Mouse (Mus musculus): ENCODE measurements around the gene Kri1. TPM values are rescaled to one million over a fixed set of nuclear protein-coding genes. Genes with fewer than 3 reads are reported as not detected.
"Not testable (repeated sequence)": the region's sequence is repeated elsewhere in the genome, so short reads cannot be mapped to it uniquely, and the experiment has no call there.

Kri1 gene
- polyA plus RNA-seq, 2 experiments, result 13.7 to 43.2 TPM

GRCm38 (mm10) chr9:21327569-21327968 lies 39.8 kb upstream of the Kri1 start:
- 64% methylated on average over 3 of the region's 3 CpGs for WGBS
- no peak for DNase-seq (ENCODE audit: low spot score)
- H3K27me3 ChIP-seq (ENCODE audit: control insufficient read depth, insufficient read depth, low read length), result no peaks in the 10 kb centered on the region
- H3K9me3 ChIP-seq (ENCODE audit: control insufficient read depth, low read length), result no peaks in the 10 kb centered on the region; the same call in 1 of the 2 replicates
- no peak for TF ChIP-seq POLR2A (IDR thresholded peaks at IDR 0.05; ENCODE audit: borderline replicate concordance, extremely low read depth, insufficient read depth, insufficient read length)
- no peak overlapping the region for H3K9ac ChIP-seq (ENCODE audit: low read depth, low read length, severe bottlenecking)
- no peak overlapping the region for H3K4me3 ChIP-seq (replicated peaks; ENCODE audit: low read length)
- peaks cover 2% of the 10 kb centered on the region; the same call in 1 of the 2 replicates for H3K4me1 ChIP-seq (ENCODE audit: control insufficient read depth, insufficient read depth, low read length)
- H3K27ac ChIP-seq (replicated peaks; ENCODE audit: low read depth, low read length), result 0 out of 2 replicates have a peak overlapping the region, but pooled peaks have one; percentile 13
- no peak for ATAC-seq (ENCODE audit: low FRiP score, low read depth)
- no peak overlapping the region for H3K4me2 ChIP-seq (replicated peaks; ENCODE audit: low read depth, low read length, severe bottlenecking)
- 0 out of 2 replicates have a peak, but pooled peaks cover 6% of the 10 kb centered on the region for H3K36me3 ChIP-seq (ENCODE audit: control insufficient read depth, insufficient read depth, low read length)

GRCm38 (mm10) chr9:21324269-21324668 lies 36.5 kb upstream of the Kri1 start:
- Histone ChIP-seq H3K9ac (ENCODE audit: low read depth, low read length, severe bottlenecking) (no peak overlapping the region), H3K4me2 (replicated peaks; ENCODE audit: low read depth, low read length, severe bottlenecking) (no peak overlapping the region), H3K4me1 (ENCODE audit: control insufficient read depth, insufficient read depth, low read length) (peaks cover 15% of the 10 kb centered on the region), H3K27me3 (ENCODE audit: control insufficient read depth, insufficient read depth, low read length) (no peaks in the 10 kb centered on the region), H3K4me3 (replicated peaks; ENCODE audit: low read length) (no peak overlapping the region), H3K9me3 (ENCODE audit: control insufficient read depth, low read length) (no peaks in the 10 kb centered on the region), H3K36me3 (ENCODE audit: control insufficient read depth, insufficient read depth, low read length) (0 out of 2 replicates have a peak, but pooled peaks cover 6% of the 10 kb centered on the region), H3K27ac (replicated peaks; ENCODE audit: low read depth, low read length) (no peak overlapping the region)
- no peak for ATAC-seq (ENCODE audit: low FRiP score, low read depth)
- no peak for TF ChIP-seq POLR2A (IDR thresholded peaks at IDR 0.05; ENCODE audit: borderline replicate concordance, extremely low read depth, insufficient read depth, insufficient read length)
- DNase-seq (ENCODE audit: low spot score), result no peak
- WGBS, result 90% methylated on average over 11 of the region's 11 CpGs

- not testable (repeated sequence) for H3K9ac ChIP-seq (ENCODE audit: low read depth, low read length, severe bottlenecking); H3K4me3 ChIP-seq (replicated peaks; ENCODE audit: low read length); H3K9me3 ChIP-seq (ENCODE audit: control insufficient read depth, low read length); ATAC-seq (ENCODE audit: low FRiP score, low read depth); DNase-seq (ENCODE audit: low spot score); H3K4me2 ChIP-seq (replicated peaks; ENCODE audit: low read depth, low read length, severe bottlenecking); H3K36me3 ChIP-seq (ENCODE audit: control insufficient read depth, insufficient read depth, low read length); H3K27me3 ChIP-seq (ENCODE audit: control insufficient read depth, insufficient read depth, low read length); H3K27ac ChIP-seq (replicated peaks; ENCODE audit: low read depth, low read length)
- 92% methylated on average over 8 of the region's 8 CpGs for WGBS
- peaks cover 15% of the 10 kb centered on the region for H3K4me1 ChIP-seq (ENCODE audit: control insufficient read depth, insufficient read depth, low read length)
Measured at GRCm38 (mm10) chr9:21322917-21323297, 35.1 kb upstream of the Kri1 start.

GRCm38 (mm10) chr9:21322211-21322916 lies 34.6 kb upstream of the Kri1 start:
- H3K4me1 ChIP-seq (ENCODE audit: control insufficient read depth, insufficient read depth, low read length), result peaks cover 15% of the 10 kb centered on the region
- no peak overlapping the region for H3K27ac ChIP-seq (replicated peaks; ENCODE audit: low read depth, low read length)
- peak overlapping the region; percentile 76; the same call in 1 of the 2 replicates for H3K9ac ChIP-seq (ENCODE audit: low read depth, low read length, severe bottlenecking)
- no peak for ATAC-seq (ENCODE audit: low FRiP score, low read depth)
- H3K4me2 ChIP-seq (replicated peaks; ENCODE audit: low read depth, low read length, severe bottlenecking), result peak overlapping the region; percentile 85
- no peak for TF ChIP-seq POLR2A (IDR thresholded peaks at IDR 0.05; ENCODE audit: borderline replicate concordance, extremely low read depth, insufficient read depth, insufficient read length)
- H3K36me3 ChIP-seq (ENCODE audit: control insufficient read depth, insufficient read depth, low read length), result 0 out of 2 replicates have a peak, but pooled peaks cover 6% of the 10 kb centered on the region
- WGBS, result 69% methylated on average over 19 of the region's 19 CpGs
- no peaks in the 10 kb centered on the region for H3K27me3 ChIP-seq (ENCODE audit: control insufficient read depth, insufficient read depth, low read length)
- H3K4me3 ChIP-seq (replicated peaks; ENCODE audit: low read length), result peak overlapping the region; percentile 76; the same call in 1 of the 2 replicates
- no peak for DNase-seq (ENCODE audit: low spot score)
- no peaks in the 10 kb centered on the region for H3K9me3 ChIP-seq (ENCODE audit: control insufficient read depth, low read length)

- Histone ChIP-seq H3K36me3 (ENCODE audit: control insufficient read depth, insufficient read depth, low read length) (0 out of 2 replicates have a peak, but pooled peaks cover 4% of the 10 kb centered on the region), H3K27me3 (ENCODE audit: control insufficient read depth, insufficient read depth, low read length) (no peaks in the 10 kb centered on the region), H3K4me1 (ENCODE audit: control insufficient read depth, insufficient read depth, low read length) (peaks cover 15% of the 10 kb centered on the region), H3K9ac (ENCODE audit: low read depth, low read length, severe bottlenecking) (peak overlapping the region; percentile 76), H3K27ac (replicated peaks; ENCODE audit: low read depth, low read length) (no peak overlapping the region), H3K9me3 (ENCODE audit: control insufficient read depth, low read length) (no peaks in the 10 kb centered on the region), H3K4me2 (replicated peaks; ENCODE audit: low read depth, low read length, severe bottlenecking) (peak overlapping the region; percentile 85), H3K4me3 (replicated peaks; ENCODE audit: low read length) (peak overlapping the region; percentile 76)
- no peak for TF ChIP-seq POLR2A (IDR thresholded peaks at IDR 0.05; ENCODE audit: borderline replicate concordance, extremely low read depth, insufficient read depth, insufficient read length)
- 14% methylated on average over 6 of the region's 6 CpGs for WGBS
- DNase-seq (ENCODE audit: low spot score), result no peak
- ATAC-seq (ENCODE audit: low FRiP score, low read depth), result no peak
Measured at GRCm38 (mm10) chr9:21321513-21321835, 33.7 kb upstream of the Kri1 start.

Measured in limb, embryonic 14.5 days (tissue).